Mouse (Mus musculus) small intestine, adult 10 weeks (tissue): Measurements from ENCODE around the gene Tlk1. TPM values are rescaled to one million over a fixed set of nuclear protein-coding genes. Genes with fewer than 3 reads are reported as not detected.

Experiments
- polyA plus RNA-seq: library from polyadenylated mRNA; stranded (reverse); fragments of 350-450 nt; fragmentation: Illumina TruSeq; extraction: RNeasy Lipid Tissue Mini Kit (QIAGEN cat#74804); gene quantifications from one replicate; pipeline ENCODE4 v1.2.3, GENCODE M21; 2014; ENCODE audit warnings: low replicate concordance

The Tlk1 gene
- 110 TPM for polyA plus RNA-seq

GRCm38 (mm10) chr2:70825371-70826051 lies at the start of gene Tlk1:
Gene Tlk1, minus strand, starts transcription at chr2:70825728.

Other genes with a start within 250 kb of the Tlk1 start
- gene Gorasp2, start 164.2 kb downstream of the Tlk1 start, polyA plus RNA-seq: 88.5 TPM
- gene Gm26558, start 163.6 kb downstream of the Tlk1 start, polyA plus RNA-seq: not detected
- gene Dcaf17, start 229.6 kb upstream of the Tlk1 start, polyA plus RNA-seq: 23.9 TPM
- 11.5 TPM for gene Mettl8, start 229.9 kb upstream of the Tlk1 start, polyA plus RNA-seq